Mouse (Mus musculus) midbrain, embryonic 12.5 days (tissue): ENCODE results near the gene Fiz1. TPM values are rescaled to one million over a fixed set of nuclear protein-coding genes. Genes with fewer than 3 reads are reported as not detected.
A peak's percentile ranks its signal among the peaks of the same experiment; 100 is the strongest.

Experiments
- ATAC-seq: fragments of 200-750 bp; cut with Nextera tagmentation; 2 replicates; pipeline ENCODE4 v1.8.0; 2017; ENCODE audit warnings: low read depth, moderate TSS enrichment, moderate library complexity; ENCODE audit not compliant: low FRiP score
- H3K27ac ChIP-seq: fragments of 300-500 bp; sonication (generic); replicated peaks from 2 replicates; pipeline ENCODE4 v1.5.1; 2016; ENCODE audit warnings: mild to moderate bottlenecking
- H3K27me3 ChIP-seq: fragments of 300-500 bp; sonication (generic); 2 replicates; pipeline ENCODE4 v1.6.1; 2016; ENCODE audit warnings: mild to moderate bottlenecking
- H3K36me3 ChIP-seq: fragments of 300-500 bp; sonication (generic); 2 replicates; pipeline ENCODE4 v1.6.1; 2016
- H3K4me1 ChIP-seq: fragments of 300-500 bp; sonication (generic); 2 replicates; pipeline ENCODE4 v1.6.1; 2016
- H3K4me2 ChIP-seq: fragments of 300-500 bp; sonication (generic); replicated peaks from 2 replicates; pipeline ENCODE4 v1.6.1; 2016; ENCODE audit warnings: mild to moderate bottlenecking, moderate library complexity
- H3K4me3 ChIP-seq: fragments of 300-500 bp; sonication (generic); 2 replicates; pipeline ENCODE4 v1.5.1; 2016; ENCODE audit warnings: mild to moderate bottlenecking
- H3K9ac ChIP-seq: fragments of 300-500 bp; sonication (generic); replicated peaks from 2 replicates; pipeline ENCODE4 v1.6.1; 2016; ENCODE audit warnings: mild to moderate bottlenecking, moderate library complexity
- H3K9me3 ChIP-seq: fragments of 300-500 bp; sonication (generic); 2 replicates; pipeline ENCODE4 v1.6.1; 2016; ENCODE audit warnings: mild to moderate bottlenecking
- WGBS: fragments of 180-500 bp; shearing (Covaris S2); methylation state at CpG from one replicate; pipeline ENCODE4 v1.1.7; 2016; 5-methylcytosine and 5-hydroxymethylcytosine counted together
- polyA plus RNA-seq: library from polyadenylated mRNA; unstranded; fragments of >200 nt; fragmentation: Nextera tagmentation; extraction: Ambion mirVana; gene quantifications from 2 replicates; pipeline ENCODE4 v1.2.1, GENCODE M21; 2016

Gene Fiz1
- polyA plus RNA-seq: 69.0 and 73.4 TPM in 2 replicates

DNA sequence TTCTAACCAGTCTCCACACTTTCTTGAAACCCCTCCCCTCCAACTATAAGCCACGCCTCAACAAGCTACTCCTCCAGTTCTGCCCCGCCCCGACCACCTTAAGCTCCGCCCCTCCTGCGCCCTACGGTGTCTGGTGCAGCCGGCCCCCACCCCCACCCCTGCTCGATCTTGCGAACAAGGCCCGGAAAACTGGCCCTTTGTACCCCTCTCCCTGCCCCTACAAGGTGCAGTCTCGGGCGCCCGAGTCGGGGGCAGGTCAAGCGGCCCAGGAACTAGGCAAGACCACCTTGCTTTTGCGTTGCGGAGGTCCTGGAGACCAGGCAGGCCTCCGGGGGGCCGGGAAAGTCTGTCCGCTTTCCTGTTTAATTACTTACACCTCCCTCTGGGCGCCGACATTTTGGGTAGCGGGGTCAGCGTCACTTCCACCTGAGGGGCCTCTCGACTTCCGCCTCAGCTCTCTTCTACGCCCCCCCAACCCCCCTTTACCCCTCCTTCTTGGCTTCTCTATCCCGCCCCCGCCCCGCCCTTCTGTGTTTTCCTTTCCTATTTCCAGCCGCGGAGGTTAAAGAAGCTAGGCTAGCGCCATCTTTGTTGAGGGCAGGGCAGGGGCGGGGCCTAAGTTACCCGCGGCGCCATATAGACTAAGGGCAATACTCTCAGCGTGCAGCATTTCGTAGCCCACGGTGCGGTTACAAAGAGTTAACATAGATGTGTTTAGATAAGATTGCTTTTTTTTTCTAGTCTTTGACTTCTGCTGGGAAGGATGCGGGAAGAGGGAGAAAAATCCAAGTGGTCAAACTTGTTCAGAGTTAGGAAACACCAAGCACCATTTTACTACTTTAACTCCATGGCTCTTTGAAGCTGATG is at the start of gene Fiz1, which contains the start of gene Zfp524:
Gene Fiz1, minus strand, starts transcription at position 447 of the 867 bp plus-strand sequence.
Gene Zfp524, plus strand, starts transcription at position 165 of the 867 bp plus-strand sequence.
- Histone ChIP-seq H3K27ac (peak within 1 kb of the TSS; percentile 96), H3K36me3 (peaks cover 38% of the 10 kb centered on the region), H3K4me2 (peak within 1 kb of the TSS; percentile 55), H3K9ac (peak within 1 kb of the TSS; percentile 88), H3K4me3 (peak within 1 kb of the TSS; percentile 72), H3K27me3 (no peaks in the 10 kb centered on the region), H3K4me1 (peaks cover 10% of the 10 kb centered on the region), H3K9me3 (no peaks in the 10 kb centered on the region)
- ATAC-seq: peak; percentile 82
- under 1% methylated on average over 38 of the region's 42 CpGs for WGBS

DNA sequence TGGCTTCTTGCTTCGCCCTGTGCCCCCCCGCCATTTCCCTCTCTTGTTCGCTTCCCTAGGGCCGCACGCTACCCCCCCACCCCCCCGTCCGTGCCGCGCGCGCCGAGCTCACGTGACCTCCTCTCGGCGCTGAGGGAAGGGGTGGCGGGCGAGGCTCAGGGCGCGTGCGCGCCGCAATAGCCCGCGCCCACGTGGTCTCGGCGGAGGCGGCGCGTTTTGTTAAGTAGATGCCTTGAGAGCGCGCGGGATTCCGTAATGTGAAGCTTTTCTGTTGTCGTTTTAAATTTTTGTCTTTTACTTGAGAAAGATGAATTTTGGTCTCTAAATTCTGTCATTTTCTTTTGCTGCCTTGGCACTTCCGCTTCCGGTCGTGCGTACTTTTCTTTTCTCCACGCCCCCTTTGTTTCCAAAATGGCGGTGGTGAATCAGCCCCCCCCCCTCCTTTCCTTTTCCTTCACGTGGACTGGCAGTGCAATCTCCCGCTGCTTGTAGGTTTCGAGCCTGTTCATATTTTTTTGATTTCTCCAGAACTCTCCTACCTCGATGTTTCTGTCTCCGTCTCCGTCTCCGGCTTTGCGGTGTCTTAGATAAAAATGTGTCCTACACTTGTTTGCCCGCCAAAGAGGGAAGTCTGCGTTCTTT is 48.0 kb upstream of the Fiz1 start:
- ATAC-seq: peak; percentile 44
- under 1% methylated on average over 34 of the region's 51 CpGs for whole genome bisulfite sequencing
- peaks cover 33% of the 10 kb centered on the region for H3K4me1 ChIP-seq
- H3K4me2 ChIP-seq: peak overlapping the region; percentile 85
- H3K9me3 ChIP-seq: no peaks in the 10 kb centered on the region
- H3K27ac ChIP-seq: peak overlapping the region; percentile 99
- peaks cover 23% of the 10 kb centered on the region for H3K36me3 ChIP-seq
- peak overlapping the region; percentile 81 for H3K9ac ChIP-seq
- peak overlapping the region; percentile 61 for H3K4me3 ChIP-seq
- peaks cover 14% of the 10 kb centered on the region for H3K27me3 ChIP-seq

DNA sequence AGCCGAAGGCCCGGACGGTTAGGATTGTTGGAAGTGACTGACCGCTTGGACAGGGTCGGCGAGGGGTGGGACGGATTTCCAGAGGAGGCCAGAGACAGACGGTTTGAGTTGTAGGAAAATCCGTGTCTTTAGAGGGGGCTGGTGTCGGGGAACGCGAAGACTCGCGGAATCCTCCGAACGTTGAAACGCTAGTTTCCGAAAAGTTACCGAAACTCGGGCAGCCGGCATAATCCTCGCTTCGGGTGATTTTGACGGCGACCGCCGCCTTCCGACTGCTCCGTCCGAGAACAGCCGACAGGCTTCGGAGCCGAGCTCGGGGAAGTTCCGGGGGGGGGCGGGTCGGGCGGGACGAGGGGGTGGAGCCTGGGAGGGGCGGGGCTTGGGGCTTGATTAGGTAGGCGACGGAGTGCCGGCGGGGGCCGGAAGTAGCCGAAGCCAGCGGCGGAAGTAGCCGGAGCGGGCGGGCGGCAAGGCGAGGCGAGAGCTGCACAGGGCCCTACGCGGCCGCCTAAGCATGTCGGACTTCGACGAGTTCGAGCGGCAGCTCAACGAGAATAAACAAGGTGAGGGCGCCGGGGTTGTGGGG is 47.4 kb upstream of the Fiz1 start, which contains the start of gene U2af2:
Gene U2af2, plus strand, starts transcription at position 370 of the 586 bp plus-strand sequence.
- Histone ChIP-seq H3K36me3 (peaks cover 17% of the 10 kb centered on the region), H3K4me2 (peak within 1 kb of the TSS; percentile 85), H3K4me1 (peaks cover 37% of the 10 kb centered on the region), H3K4me3 (peak within 1 kb of the TSS; percentile 61), H3K9ac (peak within 1 kb of the TSS; percentile 81), H3K27ac (peak within 1 kb of the TSS; percentile 99), H3K27me3 (peaks cover 20% of the 10 kb centered on the region), H3K9me3 (no peaks in the 10 kb centered on the region)
- under 1% methylated on average over 63 of the region's 65 CpGs for WGBS
- peak; percentile 80 for ATAC-seq

DNA sequence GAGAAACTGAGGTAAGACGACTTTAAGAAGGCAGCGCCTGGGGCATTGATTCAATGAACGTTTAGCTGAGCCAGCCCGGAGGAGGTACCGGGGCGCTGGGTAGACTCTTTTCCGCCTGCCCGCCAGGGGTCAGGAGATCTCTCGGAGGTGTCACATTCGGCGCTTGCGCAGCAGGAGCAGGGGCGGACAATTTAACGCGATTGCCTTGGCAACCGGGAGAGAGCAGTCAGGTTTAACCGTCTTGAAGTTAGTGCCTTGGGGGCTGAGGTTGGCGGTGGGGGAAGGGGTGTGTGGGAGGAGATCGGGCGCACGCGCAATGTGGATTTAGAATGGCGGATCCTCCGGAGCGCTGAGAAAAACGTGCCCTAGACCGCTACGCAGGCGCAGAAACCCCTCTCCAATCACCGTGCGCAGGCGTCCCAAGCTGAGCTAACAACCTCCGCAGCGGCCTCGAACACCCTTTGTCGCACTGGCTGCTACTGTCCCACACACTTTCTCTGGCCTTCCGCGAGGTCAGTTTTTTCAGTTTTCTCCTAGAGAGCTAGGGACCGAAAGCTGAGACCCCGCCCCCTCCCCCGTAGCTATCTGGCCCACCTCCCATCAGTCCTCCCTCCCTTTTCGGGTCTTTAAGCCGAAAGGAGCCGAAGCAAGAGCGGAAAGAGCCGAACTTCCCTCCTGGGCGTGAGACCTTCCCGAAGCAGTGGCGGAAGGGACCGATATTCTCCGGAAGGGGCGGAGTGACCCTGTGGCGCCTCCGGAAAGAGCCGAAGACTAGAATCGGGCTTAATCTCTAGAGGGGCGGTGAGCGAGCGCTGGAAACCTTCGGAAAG is 46.7 kb upstream of the Fiz1 start:
- Histone ChIP-seq H3K27ac (peak overlapping the region; percentile 99), H3K36me3 (peaks cover 10% of the 10 kb centered on the region; the same call in 1 of the 2 replicates), H3K4me3 (peak overlapping the region; percentile 61), H3K9me3 (no peaks in the 10 kb centered on the region), H3K9ac (peak overlapping the region; percentile 81), H3K4me2 (peak overlapping the region; percentile 85), H3K4me1 (peaks cover 40% of the 10 kb centered on the region), H3K27me3 (peaks cover 27% of the 10 kb centered on the region)
- WGBS: under 1% methylated on average over 60 of the region's 60 CpGs
- ATAC-seq: peak; percentile 87

DNA sequence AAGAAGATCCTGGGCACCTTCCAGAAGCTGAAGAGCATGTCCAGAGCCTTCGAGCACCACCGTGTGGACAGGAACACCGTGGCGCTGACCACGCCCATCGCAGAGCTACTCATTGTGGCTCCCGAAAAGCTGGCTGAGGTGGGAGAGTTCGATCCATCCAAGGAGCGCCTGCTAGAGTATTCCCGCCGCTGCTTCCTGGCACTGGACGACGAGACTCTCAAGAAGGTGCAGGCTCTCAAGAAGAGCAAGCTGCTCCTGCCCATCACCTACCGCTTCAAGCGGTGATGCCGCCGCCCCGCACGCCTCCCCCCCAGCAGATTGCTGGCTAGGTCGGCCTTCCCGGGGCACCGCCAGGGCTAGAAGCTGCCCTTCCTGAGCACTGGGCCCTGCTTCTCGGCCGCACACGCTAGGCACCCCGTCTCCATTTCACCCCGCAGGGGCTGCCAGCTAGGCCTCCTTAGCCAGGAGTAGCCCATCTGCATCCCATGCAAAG is 45.8 kb upstream of the Fiz1 start:
- Histone ChIP-seq H3K9me3 (no peaks in the 10 kb centered on the region), H3K27me3 (peaks cover 36% of the 10 kb centered on the region), H3K4me1 (peaks cover 40% of the 10 kb centered on the region), H3K4me3 (peak overlapping the region; percentile 61), H3K9ac (peak overlapping the region; percentile 81), H3K4me2 (peak overlapping the region; percentile 85), H3K36me3 (0 out of 2 replicates have a peak, but pooled peaks cover 5% of the 10 kb centered on the region), H3K27ac (peak overlapping the region; percentile 99)
- ATAC-seq: peak; percentile 16
- 4% methylated on average over 27 of the region's 27 CpGs for WGBS

DNA sequence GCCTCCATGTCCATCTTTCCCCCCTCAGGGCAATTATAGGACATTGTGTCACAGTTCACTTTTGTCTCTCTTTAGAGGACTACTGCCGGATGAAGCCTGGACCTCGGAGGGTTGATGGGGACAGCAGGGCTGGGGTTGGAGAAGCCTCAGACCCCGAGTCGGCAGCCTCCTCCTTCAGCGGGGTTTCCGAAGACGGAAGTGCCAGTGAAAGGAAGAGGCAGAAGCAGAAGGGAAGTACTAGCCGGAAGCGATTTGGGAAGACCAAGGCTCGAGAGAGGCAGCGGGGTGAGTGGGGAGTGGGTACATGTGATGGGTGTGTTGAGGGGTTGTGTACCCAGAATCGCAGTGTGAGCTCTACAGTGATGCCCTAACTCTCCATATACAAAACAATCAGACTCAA is 44.9 kb upstream of the Fiz1 start:
- H3K36me3 ChIP-seq: 0 out of 2 replicates have a peak, but pooled peaks cover 3% of the 10 kb centered on the region
- peak overlapping the region; percentile 99; the same call in 1 of the 2 replicates for H3K27ac ChIP-seq
- H3K9ac ChIP-seq: peak overlapping the region; percentile 81; the same call in 1 of the 2 replicates
- H3K4me1 ChIP-seq: peaks cover 37% of the 10 kb centered on the region
- H3K9me3 ChIP-seq: no peaks in the 10 kb centered on the region
- ATAC-seq: no peak
- H3K4me2 ChIP-seq: no peak overlapping the region
- H3K27me3 ChIP-seq: peaks cover 45% of the 10 kb centered on the region
- whole genome bisulfite sequencing: 94% methylated on average over 12 of the region's 12 CpGs
- no peak overlapping the region for H3K4me3 ChIP-seq

DNA sequence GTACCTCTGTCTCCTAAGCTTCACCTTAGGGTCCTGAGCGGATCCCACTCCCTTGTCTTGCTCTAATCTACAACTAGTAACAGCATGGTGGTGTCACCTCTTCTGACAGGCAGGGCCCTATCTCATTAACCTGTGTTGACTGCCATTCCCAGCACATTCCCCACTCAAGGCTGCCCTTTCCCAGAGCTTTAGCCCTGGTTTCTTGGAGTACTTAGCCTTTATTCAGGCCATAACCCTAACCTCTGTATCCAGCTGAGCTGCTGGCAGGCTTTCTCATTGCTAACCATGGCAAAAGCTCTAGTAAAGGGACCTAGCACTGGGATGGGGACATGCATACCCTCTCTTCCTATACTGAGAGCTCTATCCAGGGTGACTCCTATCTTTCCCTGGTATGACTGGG is 44.1 kb upstream of the Fiz1 start:
- 91% methylated on average over 1 of the region's 1 CpGs for WGBS
- H3K9ac ChIP-seq: no peak overlapping the region
- no peak overlapping the region for H3K4me3 ChIP-seq
- H3K27ac ChIP-seq: no peak overlapping the region
- no peaks in the 10 kb centered on the region for H3K9me3 ChIP-seq
- H3K4me1 ChIP-seq: peaks cover 35% of the 10 kb centered on the region
- no peak for ATAC-seq
- H3K4me2 ChIP-seq: no peak overlapping the region
- peaks cover 53% of the 10 kb centered on the region for H3K27me3 ChIP-seq
- no peaks in the 10 kb centered on the region for H3K36me3 ChIP-seq

DNA sequence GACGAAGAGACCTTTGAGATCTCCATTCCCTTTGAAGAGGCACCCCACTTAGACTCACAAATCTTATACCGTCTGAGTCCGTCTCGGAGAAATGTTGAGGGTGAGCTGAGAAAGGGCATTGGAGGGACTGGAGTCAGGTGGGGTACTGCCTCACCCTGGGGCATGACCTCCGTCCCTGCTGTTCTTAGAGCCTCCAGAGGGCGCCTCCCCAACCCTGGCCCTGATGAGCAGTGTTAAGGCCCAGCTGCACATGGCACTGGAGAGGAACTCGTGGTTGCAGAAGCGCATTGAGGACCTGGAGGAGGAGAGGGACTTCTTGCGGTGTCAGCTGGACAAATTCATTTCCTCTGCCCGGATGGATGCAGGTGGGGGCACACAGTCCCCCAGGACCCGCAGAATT is 43.3 kb upstream of the Fiz1 start:
- H3K9ac ChIP-seq: no peak overlapping the region
- no peaks in the 10 kb centered on the region for H3K9me3 ChIP-seq
- 22% methylated on average over 11 of the region's 11 CpGs for WGBS
- H3K27me3 ChIP-seq: peaks cover 61% of the 10 kb centered on the region
- H3K36me3 ChIP-seq: no peaks in the 10 kb centered on the region
- H3K4me3 ChIP-seq: no peak overlapping the region
- ATAC-seq: no peak
- H3K27ac ChIP-seq: no peak overlapping the region
- H3K4me1 ChIP-seq: peaks cover 36% of the 10 kb centered on the region
- H3K4me2 ChIP-seq: peak overlapping the region; percentile 62; the same call in 1 of the 2 replicates

DNA sequence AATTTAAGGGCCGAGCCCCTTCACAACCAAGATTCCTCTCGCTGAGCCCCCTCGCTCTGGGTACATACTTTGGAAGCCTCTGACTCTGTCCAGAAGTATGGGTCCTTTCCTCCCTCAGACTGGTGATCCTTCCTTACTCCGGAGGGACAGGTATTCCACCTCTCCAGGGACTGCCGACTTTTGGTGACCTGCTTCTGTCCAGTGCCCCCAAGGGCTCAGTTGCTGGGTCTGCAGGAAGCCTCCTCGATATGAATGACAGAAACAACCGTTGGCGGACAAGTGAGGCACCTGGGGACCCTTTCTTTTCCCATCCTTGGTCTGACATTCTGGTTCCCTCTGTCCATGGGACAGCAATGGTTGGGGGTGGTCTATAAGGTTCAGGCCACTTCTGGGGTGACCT is 42.9 kb upstream of the Fiz1 start:
- no peak for ATAC-seq
- no peak overlapping the region for H3K9ac ChIP-seq
- peaks cover 65% of the 10 kb centered on the region for H3K27me3 ChIP-seq
- no peak overlapping the region for H3K27ac ChIP-seq
- no peaks in the 10 kb centered on the region for H3K36me3 ChIP-seq
- no peaks in the 10 kb centered on the region for H3K9me3 ChIP-seq
- H3K4me1 ChIP-seq: peaks cover 40% of the 10 kb centered on the region
- 38% methylated on average over 8 of the region's 8 CpGs for WGBS
- H3K4me2 ChIP-seq: peak overlapping the region; percentile 62
- H3K4me3 ChIP-seq: peak overlapping the region; percentile 48

DNA sequence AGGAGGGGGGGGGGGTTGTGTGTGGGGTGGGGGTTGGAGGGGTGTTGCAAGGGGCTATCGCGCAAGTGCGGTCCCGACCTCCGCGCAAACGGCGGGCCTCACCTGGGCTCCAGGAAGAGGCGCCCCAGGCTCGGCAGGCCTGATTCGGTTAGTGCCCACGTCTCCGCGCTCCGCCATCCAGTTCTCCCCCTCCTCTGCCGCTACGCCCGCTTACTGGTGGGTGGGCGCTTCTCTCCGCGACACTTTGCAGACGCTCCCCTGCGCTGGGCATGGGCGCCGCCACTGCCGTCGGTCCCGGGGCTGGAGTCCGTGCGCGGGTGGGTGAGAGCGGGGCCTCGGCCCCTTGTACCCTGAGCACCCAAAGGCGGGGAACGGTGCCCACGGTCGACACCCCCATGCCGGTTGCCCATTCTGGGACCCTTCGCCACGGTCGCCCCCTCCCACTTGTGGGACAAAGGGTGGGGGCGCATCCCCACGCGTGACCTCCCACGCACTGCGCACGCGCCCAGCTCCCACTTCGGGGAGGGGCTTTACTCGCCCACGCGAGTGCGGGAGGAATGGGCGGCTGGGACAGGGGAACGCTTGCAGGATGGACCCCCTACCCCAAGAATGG is 42.3 kb upstream of the Fiz1 start:
- Histone ChIP-seq H3K27ac (no peak overlapping the region), H3K27me3 (peaks cover 70% of the 10 kb centered on the region), H3K9ac (peak overlapping the region; percentile 56), H3K4me3 (peak overlapping the region; percentile 48), H3K4me1 (peaks cover 47% of the 10 kb centered on the region), H3K9me3 (no peaks in the 10 kb centered on the region), H3K4me2 (peak overlapping the region; percentile 62), H3K36me3 (no peaks in the 10 kb centered on the region)
- ATAC-seq: no peak
- WGBS: 3% methylated on average over 46 of the region's 55 CpGs
